Mouse (Mus musculus): Measurements from ENCODE around the gene Boc.

DNA sequence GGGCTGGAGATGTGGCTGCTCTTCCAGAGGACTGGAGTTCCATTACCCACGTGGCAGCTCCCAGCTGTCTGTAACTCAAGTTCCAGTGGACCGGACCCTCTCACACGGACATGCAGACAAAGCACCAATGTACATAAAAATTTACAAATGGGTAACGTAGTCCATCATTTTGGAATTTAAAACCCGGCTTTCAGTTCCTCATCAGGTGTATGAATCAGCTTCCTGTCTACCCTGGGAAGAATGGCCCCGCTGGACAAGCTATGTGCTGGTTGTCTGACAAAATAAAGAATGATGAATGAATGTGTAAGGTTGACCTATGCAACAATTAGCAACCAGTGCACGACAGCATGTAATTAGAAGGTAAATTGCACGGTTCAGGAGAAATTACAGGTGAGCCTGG, 5.7 kb upstream of the Boc start:
- TF ChIP-seq POLR2A (IDR thresholded peaks at IDR 0.05; ENCODE audit: borderline replicate concordance, low read depth, low read length) = no peak
- no peak for TF ChIP-seq CTCF (IDR thresholded peaks at IDR 0.05; ENCODE audit: low read depth, low read length)

All from bone marrow macrophage, adult 2 months (primary cell).